Mouse (Mus musculus) megakaryocyte, embryonic 14.5 days (primary cell): Measurements from ENCODE around the gene Pitpnm1. TPM values are rescaled to one million over a fixed set of nuclear protein-coding genes. Genes with fewer than 3 reads are reported as not detected.

ENCODE experiments used
- H3K27me3 ChIP-seq: replicated peaks from 2 replicates; pipeline ENCODE3; 2012; ENCODE audit warnings: inconsistent platforms
- H3K36me3 ChIP-seq: replicated peaks from 2 replicates; pipeline ENCODE3; 2012; ENCODE audit warnings: low read length, inconsistent platforms, mixed read lengths
- H3K4me1 ChIP-seq: 2 replicates; pipeline ENCODE4 v1.6.1; 2012; ENCODE audit warnings: inconsistent platforms
- H3K4me3 ChIP-seq: replicated peaks from 2 replicates; pipeline ENCODE3; 2012; ENCODE audit warnings: moderate library complexity, mild to moderate bottlenecking, inconsistent platforms
- H3K9me3 ChIP-seq: 2 replicates; pipeline ENCODE4 v1.6.1; 2012; ENCODE audit warnings: inconsistent platforms
- FLI1 ChIP-seq: IDR thresholded peaks from 2 replicates; pipeline ENCODE4 v1.6.1; 2012; ENCODE audit warnings: low read length, inconsistent platforms, mixed read lengths
- GATA1 ChIP-seq: IDR thresholded peaks from 3 replicates; pipeline ENCODE4 v1.6.1; 2012; ENCODE audit warnings: mixed read lengths, low read length, inconsistent platforms, borderline replicate concordance
- polyA plus RNA-seq: library from polyadenylated mRNA; stranded (reverse); fragments of >175 nt; gene quantifications from 2 replicates; pipeline ENCODE4 v1.2.3, GENCODE M21; 2012; ENCODE audit warnings: low replicate concordance; ENCODE audit not compliant: insufficient read depth

Pitpnm1 gene
- polyA plus RNA-seq, 1 experiment = 122 TPM

- H3K9me3 ChIP-seq = no peaks in the 10 kb centered on the region; the same call in 1 of the 2 replicates
- peaks cover 6% of the 10 kb centered on the region for H3K27me3 ChIP-seq
- H3K4me3 ChIP-seq = peak overlapping the region; percentile 92
- H3K4me1 ChIP-seq = peaks cover 85% of the 10 kb centered on the region
- H3K36me3 ChIP-seq = peaks cover 42% of the 10 kb centered on the region
- no peak for TF ChIP-seq FLI1
- no peak for TF ChIP-seq GATA1
Observed at GRCm38 (mm10) chr19:4147782-4148490, 48.1 kb downstream of the Pitpnm1 start.

DNA sequence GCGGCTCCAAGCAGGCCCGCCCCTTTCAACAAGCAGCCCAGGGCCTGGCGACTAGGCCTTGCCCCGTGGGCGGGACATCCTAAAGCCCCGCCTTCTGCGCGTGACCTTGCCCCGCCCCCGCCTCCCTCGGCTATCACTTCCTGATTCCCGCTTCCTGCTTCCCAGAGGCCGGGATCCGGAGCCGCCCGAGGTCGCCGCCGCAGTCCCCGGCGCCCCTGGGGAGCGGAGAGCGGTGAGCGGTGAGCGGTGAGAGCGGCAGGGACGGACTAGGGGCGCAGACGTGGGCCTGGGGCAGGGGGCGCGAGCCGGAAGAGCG is 48.7 kb downstream of the Pitpnm1 start, which contains the start of gene Coro1b:
TSS of gene Coro1b (plus strand) at position 129 of the 316 bp plus-strand sequence.
- TF ChIP-seq GATA1 = no peak
- TF ChIP-seq FLI1 = no peak
- Histone ChIP-seq H3K9me3 (no peaks in the 10 kb centered on the region; the same call in 1 of the 2 replicates), H3K4me1 (peaks cover 87% of the 10 kb centered on the region)

DNA sequence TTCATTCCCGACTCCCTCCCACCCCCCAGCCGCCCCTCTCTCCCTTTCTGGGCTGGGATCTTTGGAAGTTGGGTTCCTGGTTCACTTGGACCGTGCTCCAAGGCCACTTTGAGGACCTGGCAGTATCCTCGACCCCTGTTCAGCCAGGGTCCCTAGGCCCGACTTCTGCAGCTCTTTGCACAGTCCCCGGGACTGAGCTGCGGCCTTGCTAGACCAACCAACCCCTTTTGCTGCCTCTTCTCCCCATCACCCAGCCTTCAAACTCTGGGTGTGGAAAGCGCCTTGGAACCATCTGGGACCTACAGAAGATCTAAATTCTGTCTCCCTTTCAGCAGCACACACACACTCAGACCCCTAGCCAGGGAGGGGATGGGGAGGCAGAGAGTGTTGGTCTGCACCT is 49.0 kb downstream of the Pitpnm1 start:
- Histone ChIP-seq H3K9me3 (no peaks in the 10 kb centered on the region; the same call in 1 of the 2 replicates), H3K4me3 (peak overlapping the region; percentile 92), H3K36me3 (peaks cover 51% of the 10 kb centered on the region), H3K4me1 (peaks cover 87% of the 10 kb centered on the region), H3K27me3 (no peaks in the 10 kb centered on the region)
- TF ChIP-seq GATA1 (no peak), FLI1 (no peak)

More for the DNA sequence above, 48.7 kb downstream of the Pitpnm1 start, which contains the start of gene Coro1b:
- H3K27me3 ChIP-seq = peaks cover under 1% of the 10 kb centered on the region
- H3K36me3 ChIP-seq = peaks cover 47% of the 10 kb centered on the region
- H3K4me3 ChIP-seq = peak within 1 kb of the TSS; percentile 92

- peaks cover 87% of the 10 kb centered on the region for H3K4me1 ChIP-seq
- H3K36me3 ChIP-seq = peaks cover 56% of the 10 kb centered on the region
- H3K4me3 ChIP-seq = peak overlapping the region; percentile 92
- H3K9me3 ChIP-seq = no peaks in the 10 kb centered on the region; the same call in 1 of the 2 replicates
- TF ChIP-seq GATA1 (no peak), FLI1 (no peak)
- no peaks in the 10 kb centered on the region for H3K27me3 ChIP-seq
Observed at GRCm38 (mm10) chr19:4149283-4149682, 49.5 kb downstream of the Pitpnm1 start.

- peak overlapping the region; percentile 92 for H3K4me3 ChIP-seq
- H3K4me1 ChIP-seq = peaks cover 87% of the 10 kb centered on the region
- H3K36me3 ChIP-seq = peaks cover 61% of the 10 kb centered on the region
Observed at GRCm38 (mm10) chr19:4149764-4150461, 50.1 kb downstream of the Pitpnm1 start.

DNA sequence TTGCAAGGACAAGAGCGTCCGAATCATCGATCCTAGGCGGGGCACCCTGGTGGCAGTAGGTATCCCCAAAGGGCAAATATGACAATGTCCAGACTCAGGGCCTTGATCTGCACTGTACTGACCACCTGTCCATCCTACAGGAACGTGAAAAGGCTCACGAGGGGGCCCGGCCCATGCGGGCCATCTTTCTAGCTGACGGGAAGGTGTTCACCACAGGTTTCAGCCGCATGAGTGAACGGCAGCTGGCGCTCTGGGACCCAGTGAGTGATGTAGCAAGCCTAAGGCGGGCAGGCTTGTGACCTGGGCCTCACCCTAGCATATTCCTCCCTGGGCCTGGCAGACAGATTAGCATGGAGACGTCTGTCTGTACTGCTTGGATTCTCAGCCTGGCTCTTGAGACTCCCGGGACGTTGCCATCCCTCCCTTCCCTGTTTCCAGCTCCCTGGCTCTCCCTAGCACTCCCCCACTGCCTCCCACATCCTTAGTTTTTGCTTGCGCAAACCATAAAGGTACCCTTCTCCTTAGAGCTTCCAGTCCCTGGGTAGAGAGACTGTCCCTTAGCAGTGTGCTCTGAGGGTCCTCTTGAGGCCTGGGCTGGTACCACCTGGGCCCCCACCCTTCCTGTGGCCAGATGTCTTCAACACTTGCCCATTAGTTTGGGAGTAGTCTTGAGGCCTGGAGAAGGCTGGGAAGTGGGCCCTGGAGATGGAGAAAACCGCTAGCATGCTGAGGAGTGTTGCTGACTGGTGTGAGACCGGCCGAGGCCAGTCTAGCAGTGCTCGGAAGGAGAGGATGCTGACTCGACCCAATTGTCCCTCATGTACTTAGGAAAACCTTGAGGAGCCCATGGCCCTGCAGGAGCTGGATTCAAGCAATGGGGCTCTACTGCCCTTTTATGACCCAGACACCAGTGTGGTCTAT is 51.0 kb downstream of the Pitpnm1 start:
- Histone ChIP-seq H3K27me3 (no peaks in the 10 kb centered on the region), H3K4me3 (peak overlapping the region; percentile 92), H3K4me1 (peaks cover 91% of the 10 kb centered on the region), H3K36me3 (peaks cover 68% of the 10 kb centered on the region), H3K9me3 (no peaks in the 10 kb centered on the region; the same call in 1 of the 2 replicates)
- TF ChIP-seq FLI1 (no peak), GATA1 (no peak)

More at GRCm38 (mm10) chr19:4149764-4150461, 50.1 kb downstream of the Pitpnm1 start:
- H3K27me3 ChIP-seq = no peaks in the 10 kb centered on the region
- H3K9me3 ChIP-seq = no peaks in the 10 kb centered on the region; the same call in 1 of the 2 replicates
- no peak for TF ChIP-seq GATA1
- no peak for TF ChIP-seq FLI1

- Histone ChIP-seq H3K9me3 (no peaks in the 10 kb centered on the region), H3K4me3 (no peak overlapping the region), H3K36me3 (peaks cover 75% of the 10 kb centered on the region), H3K4me1 (peaks cover 95% of the 10 kb centered on the region), H3K27me3 (no peaks in the 10 kb centered on the region)
- no peak for TF ChIP-seq FLI1
- TF ChIP-seq GATA1 = no peak
Observed at GRCm38 (mm10) chr19:4151488-4151860, 51.7 kb downstream of the Pitpnm1 start.

GRCm38 (mm10) chr19:4151898-4152297 is 52.1 kb downstream of the Pitpnm1 start:
- peaks cover 95% of the 10 kb centered on the region for H3K4me1 ChIP-seq
- H3K4me3 ChIP-seq = no peak overlapping the region
- H3K9me3 ChIP-seq = no peaks in the 10 kb centered on the region
- no peaks in the 10 kb centered on the region for H3K27me3 ChIP-seq
- no peak for TF ChIP-seq GATA1
- TF ChIP-seq FLI1 = no peak
- peaks cover 79% of the 10 kb centered on the region for H3K36me3 ChIP-seq

GRCm38 (mm10) chr19:4152445-4153231 is 52.8 kb downstream of the Pitpnm1 start:
- Histone ChIP-seq H3K27me3 (no peaks in the 10 kb centered on the region), H3K36me3 (peaks cover 86% of the 10 kb centered on the region), H3K4me3 (peak overlapping the region; percentile 31), H3K9me3 (no peaks in the 10 kb centered on the region), H3K4me1 (peaks cover 95% of the 10 kb centered on the region)
- TF ChIP-seq GATA1 (no peak), FLI1 (no peak)
